ENCODE assay signal across 16 mouse cellular contexts in the genomic region with DNA sequence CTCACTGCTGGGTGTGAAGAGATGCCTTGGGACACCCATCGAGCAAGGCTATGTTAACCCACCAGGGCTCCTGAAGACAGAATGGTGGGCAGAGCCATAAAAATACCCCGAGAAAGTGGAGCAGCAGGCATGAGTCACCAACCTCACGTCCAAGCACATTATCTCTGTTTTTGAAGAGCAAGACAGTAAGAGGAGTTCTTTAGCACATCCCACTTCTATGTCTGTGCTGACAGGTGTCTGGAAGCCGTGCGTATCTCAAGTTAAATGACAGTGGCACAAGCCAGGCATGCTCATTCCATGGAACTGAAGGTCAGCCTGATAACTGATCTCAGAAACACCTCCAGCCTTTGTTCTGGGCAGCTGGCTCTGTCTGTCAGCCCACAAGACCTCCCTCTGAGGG.
DNase-seq lines count a peak whose midpoint lies in the region; ATAC-seq and TF ChIP-seq lines count a peak whose summit lies in the region.
"Had no signal": no experiment of that assay in that cellular context is flagged by ENCODE, and none has a peak within 500 bp of the region (broad histone marks: within the 10 kb centered on the region; RNA-seq: fewer than 3 reads in every experiment).

No protein-coding gene starts in this region.

- H3K4me1 ChIP-seq in cortical plate, adult 2 months (ENCODE audit: control insufficient read depth, insufficient read depth, low read length) = peaks cover 5% of the 10 kb centered on the region
- H3K4me1 ChIP-seq in hindbrain, postnatal 0 days (ENCODE audit: insufficient read depth, low read length) = no peaks in the 10 kb centered on the region
- H3K4me1 ChIP-seq: lung, embryonic 15.5 days; midbrain, embryonic 12.5 days; neural tube, embryonic 12.5 days had no signal

- H3K9ac ChIP-seq in hindbrain, postnatal 0 days (replicated peaks; ENCODE audit: low read length) = no peak overlapping the region
- H3K9ac ChIP-seq: liver, embryonic 14.5 days; lung, embryonic 15.5 days; midbrain, embryonic 12.5 days; neural tube, embryonic 12.5 days had no signal

- WGBS in hindbrain, postnatal 0 days = 87% methylated on average over 5 of the region's 5 CpGs

- H3K27me3 ChIP-seq in hindbrain, postnatal 0 days (ENCODE audit: insufficient read depth, low read length) = no peaks in the 10 kb centered on the region
- H3K27me3 ChIP-seq: lung, embryonic 15.5 days; midbrain, embryonic 12.5 days; neural tube, embryonic 12.5 days had no signal

- TF ChIP-seq POLR2A in cortical plate, adult 2 months (IDR thresholded peaks at IDR 0.05; ENCODE audit: extremely low read depth, insufficient read depth, low read length) = no peak

- no peak overlapping the region for H3K4me2 ChIP-seq in hindbrain, postnatal 0 days (ENCODE audit: low read depth, low read length)
- H3K4me2 ChIP-seq: lung, embryonic 15.5 days; midbrain, embryonic 12.5 days; neural tube, embryonic 12.5 days had no signal

- ATAC-seq in hindbrain, postnatal 0 days = no peak
- ATAC-seq: forebrain, embryonic 16.5 days had no signal

- DNase-seq in layer of hippocampus, adult 18-20 months (ENCODE audit: low spot score in 2 of 2) = peak; percentile 23 to 44
- no peak for DNase-seq in layer of hippocampus, postnatal 25 days (ENCODE audit: extremely low spot score in 1 of 2, low spot score in 1 of 2)
- peak; percentile 55 to 74 for DNase-seq in left cerebral cortex, adult 18-20 months (ENCODE audit: low spot score in 2 of 2)
- peak; percentile 63 for DNase-seq in right cerebral cortex, postnatal 25 days
- DNase-seq in hindbrain, postnatal 0 days (ENCODE audit: low spot score) = no peak
- no peak for DNase-seq in kidney, postnatal 36 days
- DNase-seq: cerebellum, postnatal 10 days; kidney, adult 18-20 months had no signal

- H3K4me3 ChIP-seq in cortical plate, adult 2 months (ENCODE audit: insufficient read depth, low read length) = no peak overlapping the region
- H3K4me3 ChIP-seq in hindbrain, postnatal 0 days (ENCODE audit: low read length) = no peak overlapping the region
- H3K4me3 ChIP-seq: heart, adult 2 months; lung, embryonic 15.5 days; midbrain, embryonic 12.5 days; neural tube, embryonic 12.5 days had no signal

- H3K36me3 ChIP-seq in hindbrain, postnatal 0 days (ENCODE audit: insufficient read depth, low read length) = no peaks in the 10 kb centered on the region
- H3K36me3 ChIP-seq: lung, embryonic 15.5 days; midbrain, embryonic 12.5 days; neural tube, embryonic 12.5 days had no signal

- H3K27ac ChIP-seq in cortical plate, adult 2 months (ENCODE audit: insufficient read depth, low read length) = peak overlapping the region; percentile 40; the same call in 1 of the 2 replicates
- H3K27ac ChIP-seq in hindbrain, postnatal 0 days = no peak overlapping the region
- H3K27ac ChIP-seq: heart, adult 2 months; kidney, postnatal 0 days; liver, embryonic 14.5 days; lung, embryonic 15.5 days; midbrain, embryonic 12.5 days; neural tube, embryonic 12.5 days had no signal

- TF ChIP-seq CTCF in cortical plate, adult 2 months (IDR thresholded peaks at IDR 0.05; ENCODE audit: extremely low read depth, insufficient read depth, low read length) = no peak
- no peak for TF ChIP-seq CTCF in hindbrain, postnatal 0 days (IDR thresholded peaks at IDR 0.05; ENCODE audit: low read depth)

- no peaks in the 10 kb centered on the region for H3K9me3 ChIP-seq in hindbrain, postnatal 0 days (ENCODE audit: low read length)
- H3K9me3 ChIP-seq: lung, embryonic 15.5 days; midbrain, embryonic 12.5 days; neural tube, embryonic 12.5 days had no signal

Comparison
In these comparisons a context has a peak if more than half of its experiments do, and no peak if none do; other contexts are left out.
1. DNase-seq: peak in layer of hippocampus, adult 18-20 months (2 of 2), left cerebral cortex, adult 18-20 months (2 of 2) and right cerebral cortex, postnatal 25 days (single experiment); none in layer of hippocampus, postnatal 25 days (0 of 2), hindbrain, postnatal 0 days (single experiment) and kidney, postnatal 36 days (0 of 2).